Mouse (Mus musculus) T-cell, adult 66 days (primary cell): ENCODE measurements around the gene Olfr483. TPM values are rescaled to one million over a fixed set of nuclear protein-coding genes. Genes with fewer than 3 reads are reported as not detected.

ENCODE experiments used
- total RNA-seq, 2 experiments: library from RNA; stranded (reverse); gene quantifications; 3 replicates in 1 of 2; 4 replicates in 1 of 2; pipeline ENCODE4 v1.2.4; 2023

The Olfr483 gene
- total RNA-seq: not detected

DNA sequence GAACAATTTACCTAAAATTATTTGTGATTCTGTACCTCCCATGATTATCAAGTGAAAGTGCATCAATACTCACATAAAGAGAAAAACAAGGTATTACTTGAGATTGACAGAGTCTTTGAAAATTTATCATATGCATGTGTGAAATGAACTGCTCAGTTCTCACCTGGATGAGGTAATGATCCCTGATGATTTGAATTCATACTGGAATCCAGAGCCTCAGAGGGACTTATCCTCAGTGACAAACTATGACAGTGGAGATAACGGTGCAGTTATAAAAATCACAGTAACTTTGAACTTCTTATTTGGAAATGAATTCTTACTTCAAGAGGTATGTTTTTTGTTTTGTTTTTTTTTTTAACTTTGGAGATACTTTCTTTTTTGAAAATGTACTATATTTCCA is at the start of gene Olfr483:
Gene Olfr483, plus strand, starts transcription at position 301 of the 400 bp plus-strand sequence.

DNA sequence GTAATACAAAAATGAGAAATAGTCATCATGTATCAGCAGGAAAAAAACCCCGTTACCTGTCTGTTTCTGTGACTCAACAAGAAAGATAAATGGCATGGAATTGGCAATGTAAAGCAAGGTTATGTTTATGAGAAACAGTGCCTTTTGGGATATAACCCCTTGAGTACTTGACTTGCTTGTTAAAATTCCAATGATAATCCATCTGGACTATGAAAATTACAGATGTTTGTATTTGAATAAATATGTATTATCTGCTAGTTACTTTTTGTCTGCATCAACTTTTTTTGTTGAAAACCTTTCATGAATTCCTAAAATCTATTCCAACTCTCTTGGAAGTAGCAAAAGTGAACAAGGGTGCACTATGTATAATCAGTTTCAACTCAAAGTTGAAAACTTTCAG is 33.4 kb upstream of the Olfr483 start, which contains the start of gene Olfr480:
Gene Olfr480, minus strand, starts transcription at position 101 of the 400 bp plus-strand sequence.

DNA sequence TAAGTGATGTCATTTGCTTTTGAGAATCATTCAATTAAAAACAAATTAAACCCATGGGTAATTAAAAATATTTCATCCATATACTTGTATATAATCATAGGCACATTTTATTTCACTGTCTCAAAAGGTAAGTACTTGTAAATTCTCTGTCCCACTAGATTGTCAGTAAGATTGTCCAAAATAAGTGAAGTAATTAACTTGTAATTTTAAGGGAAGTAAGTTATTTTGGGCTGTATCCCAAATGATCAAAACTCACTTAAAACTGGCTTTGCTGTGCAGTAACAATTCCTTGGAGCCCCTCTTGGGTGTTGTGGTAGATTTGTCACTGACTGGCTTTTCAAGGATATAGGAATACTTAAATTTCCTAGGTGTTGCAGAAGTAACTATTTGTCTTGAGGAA is 21.1 kb upstream of the Olfr483 start, which contains the start of gene Olfr481:
Gene Olfr481, plus strand, starts transcription at position 301 of the 400 bp plus-strand sequence.

DNA sequence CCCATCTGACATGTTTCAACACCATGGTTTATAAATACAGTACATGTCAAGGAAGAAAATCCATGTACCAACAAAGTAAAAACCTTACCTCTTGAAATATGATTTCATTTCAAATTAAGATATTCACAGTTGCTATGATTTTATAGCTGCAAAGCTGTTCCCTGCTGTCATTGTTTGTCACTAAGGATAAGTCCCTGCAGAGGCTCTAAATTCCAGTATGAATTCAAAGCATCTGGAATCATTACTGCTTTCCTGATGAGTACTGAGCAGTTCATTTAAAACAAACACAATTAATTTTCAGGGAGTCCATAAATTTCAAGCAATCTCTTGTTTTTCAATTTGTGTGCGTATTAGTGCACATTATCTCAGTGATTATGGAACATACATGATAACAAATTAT is 3.2 kb upstream of the Olfr483 start, which contains the start of gene Olfr482:
Gene Olfr482, minus strand, starts transcription at position 101 of the 400 bp plus-strand sequence.

DNA sequence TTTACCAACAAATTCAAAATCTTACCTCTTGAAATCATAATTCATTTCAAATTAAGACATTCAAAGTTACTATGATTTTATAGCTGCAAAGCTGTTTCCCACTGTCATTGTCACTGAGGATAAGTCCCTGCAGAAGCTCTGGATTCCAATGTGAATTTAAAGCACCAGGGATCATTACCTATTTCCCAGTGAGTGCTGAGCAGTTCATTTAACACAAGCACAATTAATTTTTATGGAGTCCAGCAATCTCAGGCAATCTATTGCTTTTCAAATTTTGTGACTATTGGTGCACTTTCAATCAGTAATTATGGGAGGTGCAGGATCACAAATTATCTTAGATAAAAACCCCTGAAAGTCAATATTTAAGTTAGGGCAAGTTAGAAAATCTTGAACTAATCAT is 26.7 kb downstream of the Olfr483 start, which contains the start of gene Olfr484:
Gene Olfr484, minus strand, starts transcription at position 101 of the 400 bp plus-strand sequence.

Other genes starting within 250 kb of the Olfr483 start
- under 1 TPM in 1 of 2 experiments, not detected in 1; 0.17 TPM for gene Olfr472, start 202.9 kb upstream of the Olfr483 start, total RNA-seq
- gene Olfr473, start 170.4 kb upstream of the Olfr483 start, total RNA-seq: not detected
- gene Olfr474, start 146.2 kb upstream of the Olfr483 start, total RNA-seq: not detected
- gene Olfr476, start 136.0 kb upstream of the Olfr483 start, total RNA-seq: not detected
- not detected for gene Olfr477, start 114.2 kb upstream of the Olfr483 start, total RNA-seq
- not detected for gene Olfr478, start 66.9 kb upstream of the Olfr483 start, total RNA-seq
- not detected for gene Olfr479, start 50.2 kb upstream of the Olfr483 start, total RNA-seq
- gene Olfr480, start 33.5 kb upstream of the Olfr483 start, total RNA-seq: not detected
- not detected for gene Olfr481, start 21.0 kb upstream of the Olfr483 start, total RNA-seq
- 1 to 10 TPM; 1.8 to 2.3 TPM for gene Olfr482, start 3.3 kb upstream of the Olfr483 start, total RNA-seq
- not detected for gene Olfr484, start 26.6 kb downstream of the Olfr483 start, total RNA-seq
- gene Olfr485, start 59.0 kb downstream of the Olfr483 start, total RNA-seq: not detected
- not detected for gene Olfr486, start 71.9 kb downstream of the Olfr483 start, total RNA-seq
- not detected for gene Olfr487, start 113.8 kb downstream of the Olfr483 start, total RNA-seq
- not detected for gene Olfr488, start 157.5 kb downstream of the Olfr483 start, total RNA-seq
- gene Olfr490, start 188.1 kb downstream of the Olfr483 start, total RNA-seq: not detected
- gene Olfr491, start 212.6 kb downstream of the Olfr483 start, total RNA-seq: not detected
- not detected for gene Olfr492, start 222.8 kb downstream of the Olfr483 start, total RNA-seq
- not detected for gene Olfr493, start 246.1 kb downstream of the Olfr483 start, total RNA-seq